Mouse (Mus musculus) neutrophil, adult 5-6 weeks (primary cell): ENCODE results near the gene Myh7. TPM values are rescaled to one million over a fixed set of nuclear protein-coding genes. Genes with fewer than 3 reads are reported as not detected.
"Not testable (repeated sequence)": the region's sequence is repeated elsewhere in the genome, so short reads cannot be mapped to it uniquely, and the experiment has no call there.

Source experiments
- ATAC-seq: fragments of 151-379, 151-347 bp; 2 replicates; pipeline ENCODE4 v1.8.0; 2017; ENCODE audit warnings: mild to moderate bottlenecking, moderate TSS enrichment; ENCODE audit not compliant: insufficient number of reproducible peaks, poor library complexity, low FRiP score, severe bottlenecking; ENCODE audit errors: extremely low read depth
- total RNA-seq: library from RNA; stranded (forward); fragments of 200-1000 nt; gene quantifications from 2 replicates; pipeline ENCODE4 v1.2.3, GENCODE M21; 2017

Gene Myh7
- total RNA-seq, 1 experiment from 2014 or later: not detected

DNA sequence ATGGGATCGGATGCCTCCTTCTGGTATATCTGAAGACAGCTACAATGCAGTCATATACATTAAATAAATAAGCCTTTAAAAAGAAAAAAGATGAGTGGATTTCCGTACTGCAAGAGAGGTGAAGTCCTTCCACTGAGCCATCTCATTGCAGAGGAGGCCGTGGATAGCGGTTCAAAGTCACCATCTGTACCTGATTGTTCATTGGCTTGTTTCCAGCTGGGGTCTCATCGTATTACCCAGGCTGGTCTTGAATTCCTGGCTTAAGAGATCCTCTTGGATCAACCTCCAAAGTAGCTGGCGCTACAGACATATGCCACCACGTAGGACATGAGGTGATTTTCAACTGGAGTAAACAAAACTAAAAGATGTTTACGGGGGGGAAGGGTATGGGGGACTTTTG, 11.5 kb upstream of the Myh7 start:
- no peak for ATAC-seq

DNA sequence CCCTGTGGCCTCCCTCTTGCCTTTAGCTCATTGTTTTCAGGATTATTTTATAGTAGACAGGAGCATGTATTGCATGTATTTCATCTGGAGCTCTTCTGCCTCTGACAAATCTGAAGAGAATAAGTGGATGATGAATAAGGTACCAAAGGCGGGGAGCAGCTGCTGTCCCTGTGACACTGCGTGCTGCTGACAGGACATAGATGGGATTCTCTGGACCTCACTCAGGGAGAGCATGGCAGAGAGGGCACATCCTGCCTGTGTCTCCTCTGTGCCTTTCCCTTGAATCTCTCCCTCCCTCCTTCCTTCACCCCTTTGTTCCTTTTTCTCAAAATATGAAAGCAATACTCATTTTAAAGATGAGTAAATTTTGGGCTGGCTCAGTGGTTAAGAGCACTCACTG, 11.1 kb upstream of the Myh7 start:
- no peak for ATAC-seq

DNA sequence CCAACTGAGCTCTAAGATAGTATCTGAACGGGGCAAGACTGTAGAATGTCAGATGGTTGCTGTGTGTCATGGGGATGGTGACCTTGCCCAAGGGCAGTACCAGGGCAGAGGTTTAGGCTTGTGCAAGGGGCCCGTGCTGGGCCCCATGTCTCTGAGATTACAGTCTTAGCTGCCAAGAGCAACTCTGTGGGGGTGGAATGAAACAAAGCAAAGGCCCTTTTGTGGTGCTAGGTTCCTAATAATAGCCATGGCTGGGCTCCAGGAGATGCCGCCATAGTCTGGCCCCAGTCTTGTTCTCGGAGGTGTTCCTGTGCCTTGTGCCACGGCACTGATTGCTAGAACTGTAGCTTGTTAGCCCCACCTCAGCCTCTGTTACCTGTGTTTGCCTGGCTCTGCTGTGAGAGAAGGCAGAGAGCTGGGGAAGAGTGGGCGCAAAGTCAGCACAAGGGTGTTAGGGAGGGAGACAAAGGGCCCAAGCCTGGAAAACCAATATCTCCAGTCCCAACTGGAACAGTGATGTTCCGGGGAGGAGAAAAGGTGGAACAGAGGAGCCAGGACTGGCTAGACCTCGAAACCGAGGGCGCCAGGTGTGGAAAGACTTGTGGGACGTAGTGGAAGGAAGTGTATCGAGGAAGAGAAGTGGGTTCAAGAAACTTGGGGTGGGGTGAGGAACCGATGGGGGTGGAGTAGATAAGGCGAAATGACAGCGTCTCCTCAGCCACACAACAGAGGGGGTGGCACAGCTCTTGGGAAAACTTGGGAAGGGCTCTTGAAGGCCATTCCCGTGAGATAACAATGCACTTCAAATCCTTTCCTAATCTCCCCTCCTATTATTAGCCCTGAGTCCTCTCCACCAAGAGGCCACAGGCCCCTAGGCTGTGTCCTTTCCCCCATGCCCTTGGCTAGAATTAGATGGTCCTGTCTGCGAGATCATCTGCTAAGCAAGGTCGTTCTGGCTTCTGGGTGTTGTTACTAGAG, 9.7 kb upstream of the Myh7 start:
- no peak for ATAC-seq

DNA sequence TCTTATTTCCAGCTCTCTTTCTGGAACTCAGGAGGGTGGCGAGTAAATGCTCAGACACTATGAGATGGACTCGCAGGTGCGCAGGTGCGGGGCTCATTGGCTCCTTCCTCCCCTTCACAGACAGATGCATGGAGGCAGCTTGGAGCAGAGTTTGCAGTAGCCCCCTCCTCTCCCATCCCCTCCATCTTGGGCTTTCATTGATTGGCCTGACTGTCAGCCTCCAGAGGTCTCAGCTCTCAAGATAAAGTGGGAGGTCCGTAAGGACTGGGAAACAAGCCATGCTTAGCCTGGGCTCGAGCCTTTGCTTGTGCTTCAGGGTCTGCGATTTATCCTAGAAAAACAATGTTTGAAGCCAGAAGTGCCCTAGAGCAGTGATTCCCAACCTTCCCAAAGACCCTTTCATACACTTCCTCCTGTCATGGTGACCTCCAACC, 8.3 kb upstream of the Myh7 start:
- ATAC-seq: no peak

DNA sequence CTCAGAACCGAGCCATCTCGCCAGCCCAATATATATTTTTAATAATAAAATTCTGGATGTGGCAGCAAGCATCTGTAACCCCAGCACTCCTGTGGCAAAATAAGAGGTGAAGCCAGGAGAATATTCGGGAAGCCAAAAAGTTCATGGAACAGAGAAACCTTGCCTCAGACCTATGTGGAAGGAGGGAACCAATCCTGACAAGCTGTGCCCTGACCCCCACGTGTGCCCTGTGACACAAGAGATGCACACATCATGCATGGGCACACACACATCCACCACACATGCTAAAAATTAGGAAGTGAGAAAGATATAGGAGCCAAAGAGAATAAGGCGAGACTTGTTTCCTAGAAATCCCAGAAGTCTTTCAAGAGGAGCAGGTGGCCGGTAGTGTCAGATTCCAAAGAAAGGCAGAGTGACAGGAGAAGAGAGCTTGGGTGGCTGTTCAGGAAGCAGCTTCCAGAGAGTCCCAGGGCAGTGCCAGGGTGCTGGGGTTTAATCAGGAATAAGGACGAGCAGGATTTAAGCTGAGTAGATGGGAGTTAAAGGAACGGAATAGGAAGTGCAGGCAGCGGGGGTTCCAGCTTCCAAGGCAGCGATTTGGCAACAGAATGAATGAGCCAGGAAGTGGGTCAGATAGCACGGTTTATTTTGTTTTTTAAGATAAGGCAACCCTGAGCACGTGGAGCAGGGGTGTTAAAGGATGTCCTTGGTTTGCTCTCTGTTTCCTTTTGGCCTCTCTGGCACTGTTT, 7.7 kb upstream of the Myh7 start:
- ATAC-seq: no peak

DNA sequence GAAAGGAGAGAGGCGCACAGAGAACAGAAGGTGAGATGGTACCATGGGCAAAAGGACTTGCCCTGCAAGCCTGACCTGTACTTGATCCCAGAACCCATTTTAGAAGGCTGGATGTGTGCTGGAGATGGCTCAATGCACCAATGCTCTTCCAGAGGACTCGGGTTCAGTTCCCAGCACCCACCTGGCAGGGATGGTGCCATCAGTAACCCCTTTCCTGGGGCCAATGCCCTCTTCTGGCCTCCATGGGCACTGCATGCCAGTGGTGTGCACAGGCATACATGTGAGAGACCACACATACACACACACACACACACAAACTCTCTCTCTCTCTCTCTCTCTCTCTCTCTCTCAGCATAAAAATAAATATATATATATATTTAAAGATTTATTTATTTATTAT, 7.0 kb upstream of the Myh7 start:
- ATAC-seq: no peak

DNA sequence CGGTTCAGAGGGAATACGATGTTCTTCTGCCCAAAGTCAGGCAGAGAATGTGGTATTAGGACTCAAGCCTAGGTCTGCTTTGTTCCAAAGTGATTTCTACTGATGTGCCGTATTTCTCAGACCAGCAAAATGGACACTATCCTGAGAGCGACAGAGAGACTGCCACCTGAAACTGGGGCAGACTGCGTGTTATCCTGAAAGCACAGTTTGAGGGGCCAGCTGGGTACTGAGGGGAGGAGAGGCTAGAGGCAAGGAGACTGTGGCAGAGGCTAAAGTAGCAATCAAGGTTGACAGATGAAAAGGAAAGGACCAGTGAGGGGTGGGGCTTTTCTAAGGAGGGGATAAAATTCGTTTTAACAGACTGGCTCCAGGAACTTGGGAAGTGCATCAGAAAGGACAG, 6.4 kb upstream of the Myh7 start:
- ATAC-seq: no peak

DNA sequence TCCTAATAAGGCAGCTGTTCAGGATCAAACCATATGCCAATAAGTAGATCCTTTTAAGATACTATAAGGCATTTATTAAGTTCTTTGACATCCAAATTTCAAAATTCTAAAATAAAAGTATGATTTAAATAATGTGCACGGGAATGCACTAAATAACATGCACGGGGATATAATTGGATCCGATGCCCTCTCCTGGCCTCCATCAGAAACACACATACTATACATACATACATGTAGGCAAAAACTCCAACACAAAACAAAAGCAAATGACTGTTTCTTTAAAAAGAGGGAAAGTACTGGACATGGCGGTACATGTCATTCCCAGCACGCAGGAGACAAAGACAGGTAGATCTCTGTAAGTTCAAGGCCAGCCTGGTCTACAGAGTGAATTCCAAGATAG, 5.4 kb upstream of the Myh7 start:
- not testable (repeated sequence) for ATAC-seq

DNA sequence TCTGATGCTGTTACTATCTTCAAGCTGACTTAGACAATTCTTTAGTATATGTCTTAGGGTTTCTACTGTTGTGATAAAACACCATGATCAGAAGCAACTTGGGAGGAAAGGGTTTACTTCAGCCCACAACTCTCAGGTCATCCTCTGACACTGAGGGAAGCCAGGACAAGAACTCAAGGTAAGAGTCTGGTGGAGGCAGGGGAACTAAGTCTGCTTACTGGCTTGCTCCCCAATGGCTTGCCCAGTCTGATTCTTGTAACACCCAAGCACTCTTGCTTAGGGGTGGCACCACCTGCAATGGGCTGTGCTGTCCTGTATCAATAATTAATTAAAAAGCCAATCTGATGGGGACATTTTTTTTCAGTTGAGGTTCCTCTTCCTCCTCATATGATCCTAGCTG, 4.3 kb upstream of the Myh7 start:
- no peak for ATAC-seq

DNA sequence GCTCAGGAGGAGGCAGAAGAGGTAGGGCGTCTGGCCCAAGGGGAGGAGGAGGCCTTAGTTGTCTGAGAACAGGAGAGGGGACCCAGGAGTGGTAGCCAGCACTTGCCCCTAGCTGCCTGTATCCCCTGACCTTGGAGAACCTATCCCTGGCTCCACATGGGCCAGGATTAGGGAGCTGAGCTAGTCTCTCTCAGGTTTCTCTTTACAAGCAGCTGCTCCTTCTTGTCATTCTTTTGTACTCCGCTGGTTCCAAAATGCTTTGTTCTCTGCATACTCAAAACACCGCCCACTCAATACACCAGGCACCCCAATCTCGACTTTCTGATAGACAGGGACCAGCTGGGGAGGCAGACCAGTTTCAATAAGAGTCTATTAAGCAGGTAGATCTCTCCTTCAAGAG, 2.9 kb upstream of the Myh7 start:
- ATAC-seq: no peak

DNA sequence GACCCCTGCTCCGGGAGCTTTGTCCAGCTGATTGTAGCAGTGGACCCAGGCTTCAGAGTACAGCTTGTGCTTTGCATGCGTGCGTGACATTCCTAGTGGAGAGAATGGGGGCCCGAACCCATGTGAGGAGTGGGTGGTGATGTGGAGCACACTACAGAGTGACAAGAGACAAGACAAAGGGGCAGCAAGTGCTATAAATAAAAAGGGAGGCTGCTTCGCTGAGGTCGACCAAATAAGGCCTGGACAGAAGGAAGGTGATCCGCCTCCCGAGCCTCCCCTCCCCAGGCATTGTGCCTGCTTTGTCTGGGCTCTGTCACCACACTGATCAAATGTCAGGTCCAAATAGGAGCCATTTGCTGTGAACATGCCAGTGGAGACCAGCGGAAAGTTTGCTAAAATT, 2.4 kb upstream of the Myh7 start:
- ATAC-seq: no peak

DNA sequence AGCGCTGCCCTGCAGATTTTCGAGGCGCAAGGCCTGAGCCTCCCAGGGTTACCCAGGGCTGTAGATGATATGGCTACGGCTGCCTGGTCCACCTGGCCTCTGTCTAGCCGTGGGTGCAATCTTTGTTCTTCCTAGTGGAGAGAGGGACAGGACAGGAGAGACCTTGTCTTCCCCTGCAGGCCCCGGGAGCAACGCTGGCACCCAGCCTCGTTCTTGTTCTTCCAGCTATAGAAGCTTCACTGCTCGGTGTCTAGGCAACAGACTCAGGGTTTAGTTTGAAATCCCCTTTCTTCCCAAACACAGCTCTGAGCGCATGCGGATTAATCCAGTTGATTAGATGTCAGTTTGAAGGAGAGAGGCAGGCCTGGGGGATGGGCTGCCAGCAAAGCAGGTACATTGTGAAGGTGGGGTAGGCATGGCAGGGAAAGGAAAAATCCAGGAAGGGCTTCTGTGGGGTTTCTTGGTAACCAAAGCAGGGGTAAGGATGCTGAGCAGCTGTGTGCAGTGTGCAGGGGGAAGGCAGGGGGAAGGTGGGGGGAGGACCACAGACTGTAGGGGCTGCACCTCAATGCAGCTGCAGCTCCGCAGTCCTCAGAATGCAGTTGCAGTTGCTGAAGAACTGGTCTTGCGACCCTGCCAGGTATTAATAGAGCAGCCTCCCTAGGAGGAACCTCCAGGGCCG, 1.2 kb upstream of the Myh7 start:
- ATAC-seq: no peak

DNA sequence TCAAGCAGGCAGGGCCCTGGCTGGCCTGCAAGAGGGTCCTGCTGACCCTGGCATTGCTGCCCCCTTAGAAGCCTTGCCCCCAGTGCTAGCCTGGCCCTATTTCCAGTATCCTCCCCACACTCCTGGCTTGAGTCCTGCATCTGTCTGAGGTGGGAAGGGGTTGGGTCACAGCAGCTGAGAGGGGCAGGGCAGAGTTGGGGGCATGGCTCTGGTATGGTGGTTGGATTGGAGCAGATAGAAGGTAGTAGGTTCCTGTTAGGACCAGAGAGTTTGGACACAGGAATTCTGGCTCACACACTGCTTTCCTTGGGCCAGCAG, 402 bp upstream of the Myh7 start:
- ATAC-seq: no peak

DNA sequence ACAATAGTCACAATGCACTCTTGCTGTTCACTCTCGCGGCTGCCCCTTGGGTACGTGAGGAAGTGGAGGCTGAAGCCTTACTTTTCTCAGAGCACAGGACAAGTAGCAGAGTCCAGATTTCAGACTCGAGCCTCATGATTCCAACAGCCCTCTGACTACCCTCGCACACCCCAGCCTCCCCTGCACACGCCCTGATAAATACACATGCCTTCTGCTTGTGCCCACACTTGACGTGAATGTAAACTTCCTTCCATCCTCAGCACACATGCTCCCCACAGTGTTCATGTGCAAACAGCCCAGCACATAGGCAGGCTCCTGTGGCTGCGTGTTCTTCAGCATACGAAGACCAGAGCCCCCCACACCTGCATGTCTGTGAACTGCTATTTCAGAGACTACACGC, 790 bp downstream of the Myh7 start:
- ATAC-seq: no peak

DNA sequence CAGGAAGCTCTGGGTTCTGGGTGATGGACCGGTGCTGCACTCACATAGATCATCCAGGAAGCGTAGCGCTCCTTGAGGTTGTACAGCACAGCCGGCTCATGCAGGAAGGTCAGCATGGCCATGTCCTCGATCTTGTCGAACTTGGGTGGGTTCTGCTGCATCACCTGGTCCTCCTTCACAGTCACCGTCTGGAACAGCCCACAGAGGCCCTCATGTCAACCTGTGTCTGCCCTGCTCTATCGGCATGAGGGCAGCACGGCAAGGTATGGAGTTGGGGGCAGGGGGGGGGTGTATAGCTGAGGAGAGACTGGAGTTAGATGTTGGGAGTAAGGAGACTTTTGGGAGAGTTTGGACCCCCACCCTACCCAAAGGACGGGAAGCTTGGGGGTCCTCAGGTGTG, 2.2 kb downstream of the Myh7 start:
- no peak for ATAC-seq

DNA sequence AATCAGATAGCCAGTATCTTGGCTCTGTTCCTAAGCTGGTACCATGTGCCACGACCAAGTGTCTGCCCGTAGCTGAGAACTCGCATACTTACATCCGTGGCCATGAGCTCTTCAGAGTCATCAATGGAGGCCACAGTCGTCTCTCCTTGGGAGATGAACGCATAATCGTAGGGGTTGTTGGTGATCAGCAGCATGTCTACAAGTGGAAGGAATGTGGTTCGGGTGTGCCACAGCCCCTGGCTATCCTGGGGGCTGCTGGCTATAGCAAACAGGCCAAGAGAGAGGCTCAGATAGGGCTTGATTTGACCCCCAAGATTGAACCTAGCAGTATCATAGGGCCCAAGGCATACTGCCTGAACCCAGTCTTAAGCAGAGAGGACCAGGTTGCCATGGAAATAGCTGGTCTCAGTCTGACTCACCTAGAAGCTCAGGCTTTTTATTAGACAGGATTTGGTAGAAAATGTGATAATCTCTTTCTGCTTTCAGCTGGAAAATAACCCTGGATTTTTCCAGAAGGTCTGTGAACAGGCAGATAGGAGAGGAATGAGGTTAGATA, 4.5 kb downstream of the Myh7 start:
- ATAC-seq: no peak

DNA sequence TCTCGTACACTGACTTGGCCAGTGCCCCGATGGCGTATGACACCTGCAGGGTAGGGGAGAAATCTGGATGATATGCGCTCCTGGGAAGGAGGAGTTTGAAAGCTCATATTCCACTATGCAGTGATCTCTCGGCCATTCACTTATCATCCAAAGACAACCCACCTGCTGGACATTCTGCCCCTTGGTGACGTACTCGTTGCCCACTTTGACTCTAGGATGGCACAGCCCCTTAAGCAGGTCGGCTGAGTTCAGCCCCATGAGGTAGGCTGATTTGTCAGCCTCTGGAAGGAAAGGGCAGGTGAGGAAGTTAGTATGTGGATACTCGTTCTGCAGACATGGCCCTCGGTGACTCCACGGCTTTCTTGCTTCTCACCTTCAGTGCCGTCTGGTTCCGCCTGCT, 5.5 kb downstream of the Myh7 start:
- no peak for ATAC-seq

DNA sequence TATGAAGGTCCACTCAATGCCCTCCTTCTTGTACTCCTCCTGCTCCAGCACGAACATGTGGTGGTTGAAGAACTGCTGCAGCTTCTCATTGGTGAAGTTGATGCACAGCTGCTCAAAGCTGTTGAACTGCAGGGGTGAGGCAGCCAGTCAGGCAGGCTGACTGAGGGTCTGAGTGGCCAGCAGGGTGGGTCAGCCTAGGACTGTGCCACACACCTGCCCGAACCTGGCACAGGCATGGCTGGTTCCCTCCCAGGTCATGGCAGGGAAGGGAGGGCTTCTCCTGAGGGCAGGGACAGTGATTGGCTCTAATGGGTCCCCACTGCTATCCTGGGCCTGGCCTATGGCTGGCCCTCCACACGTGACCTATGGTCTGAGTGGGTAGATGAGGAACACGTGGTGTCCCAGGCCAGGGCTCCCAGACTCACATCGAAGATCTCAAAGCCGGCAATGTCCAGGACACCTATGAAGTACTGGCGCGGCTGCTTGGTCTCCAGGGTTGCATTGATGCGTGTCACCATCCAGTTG, 6.0 kb downstream of the Myh7 start:
- not testable (repeated sequence) for ATAC-seq

DNA sequence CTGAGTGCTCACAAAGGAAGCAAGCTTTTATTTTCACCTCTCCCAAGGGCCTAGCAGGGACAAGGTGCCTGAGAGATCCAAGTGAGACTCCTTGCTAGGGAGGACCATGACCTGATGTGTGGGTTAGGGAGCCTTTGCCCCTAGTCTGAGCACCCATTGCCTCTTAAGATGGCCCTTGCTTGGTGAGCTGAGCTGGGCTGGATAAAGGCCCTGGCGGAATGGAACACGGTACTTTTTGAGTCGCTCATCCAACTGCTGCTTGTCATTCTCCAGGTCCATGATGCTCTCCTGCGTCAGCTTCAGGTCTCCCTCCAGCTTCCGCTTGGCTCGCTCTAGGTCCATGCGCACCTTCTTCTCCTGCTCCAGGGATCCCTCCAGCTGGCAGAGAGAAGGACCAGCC, 12.5 kb downstream of the Myh7 start:
- ATAC-seq: no peak
